Mouse (Mus musculus) MEL-GATA-1-ER (cell line): ENCODE measurements at regions not wholly inside any gene's neighbourhood (a gene's known extent, or its start where the extent isn't known, plus 50 kb on each side); places are given as distances from the start of the nearest gene placed in this dataset.

Experiments used
- DNase-seq: peaks from one replicate; pipeline ENCODE4 v3.0.0-alpha.2; 2012; ENCODE audit warnings: low read depth; ENCODE audit errors: extremely low read depth

DNA sequence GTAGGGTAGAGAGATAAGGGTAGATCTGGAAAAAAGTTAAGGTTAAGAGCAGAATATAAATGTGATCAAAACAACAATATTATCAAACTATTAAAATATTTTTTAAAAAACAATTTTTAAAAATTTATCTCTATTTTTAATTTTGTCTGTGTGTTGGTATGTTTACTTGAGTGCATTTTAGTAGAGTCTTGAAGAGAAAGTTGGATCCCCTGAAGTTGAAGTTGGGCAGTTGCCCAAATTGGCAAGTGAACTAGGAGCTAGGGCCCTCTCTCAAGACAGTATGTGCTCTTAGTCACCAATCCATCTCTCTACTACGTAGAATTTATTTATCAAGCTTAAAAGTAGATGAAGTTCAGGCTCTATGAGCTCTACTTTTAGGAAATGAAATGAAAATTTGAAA is 59.9 kb downstream of the Adamts1 start:
- DNase-seq, result no peak

DNA sequence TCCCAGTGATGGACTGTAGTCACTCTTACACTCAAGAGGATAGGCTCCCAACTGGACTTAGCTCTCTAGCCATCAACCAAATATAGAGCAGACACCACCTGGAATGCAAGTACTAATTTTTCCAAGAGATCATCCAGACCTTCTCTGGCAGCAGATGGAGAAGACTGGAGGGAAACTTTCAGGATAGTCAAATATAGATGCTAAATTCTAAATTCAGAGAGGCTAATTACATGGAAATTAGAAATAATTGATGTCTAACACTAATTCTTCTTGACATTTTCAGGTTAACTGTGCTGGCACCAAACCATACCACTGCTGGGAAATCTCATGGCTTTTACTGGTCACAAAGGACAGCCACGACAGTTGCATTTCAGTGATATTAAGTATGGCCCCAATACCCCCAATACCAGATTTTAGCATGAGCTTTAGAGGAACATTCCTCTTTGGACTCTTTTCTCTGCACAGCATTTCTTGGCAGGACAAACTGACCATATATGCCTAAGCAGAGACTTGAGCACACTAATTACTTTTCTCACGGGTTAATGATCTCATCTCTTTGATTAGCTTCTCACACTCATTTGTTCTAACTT is 64.2 kb downstream of the Adamts1 start:
- no peak for DNase-seq

DNA sequence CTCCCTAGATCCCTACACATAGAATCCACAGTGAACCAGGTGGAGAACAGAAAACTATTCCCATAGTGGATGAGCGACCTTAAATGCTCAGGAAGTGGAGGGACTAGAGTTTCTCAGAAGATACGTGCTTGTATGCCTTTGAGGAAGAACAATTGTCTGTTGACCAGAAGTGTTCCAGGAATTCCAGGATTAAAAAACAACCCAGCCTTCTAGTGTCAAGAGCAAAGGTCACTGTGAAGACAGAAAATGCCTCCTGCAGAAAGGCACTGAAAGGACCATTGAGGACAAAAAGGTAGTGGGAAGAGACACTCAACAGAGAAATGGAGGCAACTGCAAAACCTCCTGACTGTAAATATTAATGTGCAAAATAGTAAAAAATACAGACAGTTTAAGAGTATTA is 74.9 kb downstream of the Adamts1 start:
- DNase-seq, result no peak

DNA sequence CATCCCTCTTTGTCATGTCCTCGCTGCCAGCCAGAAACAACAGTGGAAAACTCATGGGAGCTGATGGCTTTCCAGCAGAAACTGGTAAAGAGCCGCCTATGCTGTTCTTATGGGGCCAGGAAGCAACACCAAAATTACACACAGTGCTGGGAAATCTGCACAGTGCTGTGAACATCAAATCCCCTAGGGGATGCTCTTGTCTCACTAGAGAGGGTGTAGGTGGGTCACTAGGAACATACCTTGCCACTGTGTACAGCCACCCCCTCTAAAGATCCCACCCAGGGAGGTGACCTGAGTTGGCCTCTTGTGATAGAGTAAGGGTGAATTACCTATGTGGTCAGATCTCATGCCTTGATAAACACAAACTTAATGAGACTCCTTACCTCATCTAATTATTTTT is 80.9 kb downstream of the Adamts1 start:
- DNase-seq, result no peak

DNA sequence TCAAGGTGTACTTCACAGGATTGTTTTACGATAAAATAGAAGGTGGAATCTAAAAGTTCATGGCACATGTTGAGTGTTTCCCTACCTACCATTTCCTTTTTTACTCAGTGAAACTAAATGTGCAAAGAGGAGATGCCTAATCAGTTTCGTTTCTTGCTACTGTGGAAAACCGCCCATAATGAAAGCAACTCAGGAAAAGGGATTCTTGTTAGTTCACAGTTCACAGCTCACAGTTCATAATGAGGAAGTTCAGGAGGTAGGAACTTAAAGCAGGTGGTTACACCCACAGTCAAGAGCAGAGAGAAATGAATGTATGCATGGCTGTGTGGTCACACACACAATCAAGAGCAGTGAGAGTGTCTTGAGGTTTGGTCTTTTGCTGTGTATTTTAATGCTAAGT is 90.6 kb downstream of the Adamts1 start:
- DNase-seq, result no peak

DNA sequence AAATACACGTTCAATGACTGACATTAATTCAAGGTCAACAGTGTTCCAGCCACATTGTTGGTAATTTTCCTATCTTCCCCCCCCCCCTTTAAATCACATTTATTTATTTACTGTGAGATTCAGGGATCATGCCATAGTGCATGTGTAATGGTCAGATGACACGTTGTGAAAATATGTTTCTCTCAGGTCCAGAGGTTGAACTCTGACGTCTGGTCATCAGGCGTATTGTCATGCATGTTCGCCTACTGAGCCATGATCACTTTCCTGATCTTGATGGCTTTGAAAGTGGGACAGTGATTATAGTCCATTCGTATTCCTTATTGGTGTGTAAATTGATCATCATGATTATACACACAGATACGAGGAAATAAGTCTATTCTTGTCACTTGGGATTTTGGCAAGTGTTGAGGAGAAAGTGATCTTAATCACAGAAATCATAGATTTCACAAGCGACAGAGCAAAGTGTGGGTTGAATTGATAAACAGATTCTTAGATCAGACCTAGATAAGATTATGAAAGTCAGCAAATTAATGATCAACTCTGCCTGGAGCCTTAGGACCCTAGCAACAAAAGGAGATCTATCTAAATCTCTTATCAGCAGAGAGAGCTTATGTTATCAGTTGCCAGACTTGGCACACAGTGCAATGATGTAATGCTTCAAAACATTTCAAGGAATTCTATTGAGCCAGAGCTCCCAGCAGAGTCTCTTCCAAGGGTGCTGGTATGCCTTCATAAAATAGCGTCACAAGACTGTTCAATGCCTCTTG is 98.5 kb downstream of the Adamts1 start:
- no peak for DNase-seq

DNA sequence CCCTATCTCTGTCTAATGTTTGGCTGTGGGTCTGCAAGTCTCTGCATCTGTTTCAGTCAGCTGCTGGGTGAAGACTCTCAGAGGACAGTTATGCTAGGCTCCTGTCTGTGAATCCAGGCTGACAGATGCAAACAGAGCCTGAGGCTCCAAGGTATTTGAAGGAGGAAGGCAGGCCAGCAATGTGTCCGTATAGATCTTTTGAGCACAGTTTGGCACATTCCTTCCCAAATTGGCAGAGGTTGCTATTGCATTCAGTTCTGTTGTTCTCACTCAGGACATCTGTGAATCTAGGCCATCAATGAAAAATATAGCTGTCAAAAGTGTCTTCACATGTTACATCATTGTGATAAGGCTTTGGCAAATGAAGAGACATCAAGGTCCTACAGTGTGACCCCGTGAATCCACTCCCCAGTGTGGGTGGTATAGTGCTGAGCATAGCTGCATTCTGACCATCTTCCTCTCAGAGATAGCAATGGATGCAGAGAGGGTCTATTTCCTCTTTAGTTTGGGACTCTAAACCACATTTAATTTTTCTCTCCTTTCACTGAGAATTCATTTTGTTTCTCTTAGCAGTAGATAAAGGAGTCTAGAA is 99.9 kb downstream of the Adamts1 start:
- no peak for DNase-seq

DNA sequence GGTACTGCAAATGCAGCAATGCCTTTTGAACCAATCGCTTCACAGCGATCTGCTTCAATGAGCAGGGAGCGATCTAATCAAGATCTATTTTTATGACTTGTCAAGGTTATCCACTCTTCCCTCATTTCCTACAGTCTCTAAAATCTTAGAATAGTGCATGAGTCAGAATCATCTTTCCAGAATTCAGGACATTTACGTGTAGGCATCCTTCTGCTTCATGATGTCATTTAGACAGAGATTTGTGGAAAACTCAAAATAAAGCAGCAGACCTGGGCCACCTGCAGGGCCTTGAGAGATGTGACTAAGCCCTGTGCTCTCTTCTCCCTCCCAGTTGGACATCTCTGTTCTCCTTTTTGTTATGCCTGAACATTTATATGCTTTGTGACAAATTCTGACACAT is 103.6 kb downstream of the Adamts1 start:
- DNase-seq, result no peak

DNA sequence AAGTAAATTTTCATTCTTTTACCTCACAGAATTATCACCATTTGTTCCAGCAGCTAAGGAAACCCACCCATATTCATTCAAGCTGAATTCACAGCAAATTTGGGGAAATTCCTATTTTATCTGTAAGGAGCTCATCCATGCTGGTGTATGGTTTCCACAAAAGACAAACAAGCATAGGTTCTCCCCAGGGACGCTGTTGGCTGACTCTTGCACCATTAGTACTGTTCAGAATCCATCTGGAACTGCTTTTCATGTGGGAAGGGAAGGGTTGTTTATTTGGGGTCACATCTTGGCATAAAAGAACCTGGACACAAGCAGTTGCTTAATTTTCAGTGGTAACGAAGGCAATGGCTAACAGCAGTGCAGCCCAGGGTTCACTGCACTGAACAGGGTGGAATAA is 120.2 kb downstream of the Adamts1 start:
- no peak for DNase-seq

DNA sequence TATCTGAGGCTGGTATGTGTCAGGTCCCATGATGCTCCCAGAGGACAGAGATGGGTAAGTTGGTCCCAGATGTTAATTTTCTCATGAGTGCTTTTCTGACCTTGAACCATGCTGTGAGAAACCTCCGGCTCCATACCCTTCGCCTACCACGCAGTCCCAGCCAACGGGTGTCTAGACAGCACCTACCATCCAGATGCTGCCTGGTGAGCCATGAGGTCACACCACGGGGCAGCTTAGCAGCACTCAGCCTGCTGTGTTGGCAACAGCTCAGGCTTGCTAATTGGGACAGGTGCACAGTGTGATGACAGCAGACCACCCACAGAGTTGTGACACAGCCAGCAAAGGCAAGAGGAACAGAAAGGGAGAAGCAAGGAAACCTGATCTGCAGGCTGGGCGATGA is 122.6 kb downstream of the Adamts1 start:
- no peak for DNase-seq

DNA sequence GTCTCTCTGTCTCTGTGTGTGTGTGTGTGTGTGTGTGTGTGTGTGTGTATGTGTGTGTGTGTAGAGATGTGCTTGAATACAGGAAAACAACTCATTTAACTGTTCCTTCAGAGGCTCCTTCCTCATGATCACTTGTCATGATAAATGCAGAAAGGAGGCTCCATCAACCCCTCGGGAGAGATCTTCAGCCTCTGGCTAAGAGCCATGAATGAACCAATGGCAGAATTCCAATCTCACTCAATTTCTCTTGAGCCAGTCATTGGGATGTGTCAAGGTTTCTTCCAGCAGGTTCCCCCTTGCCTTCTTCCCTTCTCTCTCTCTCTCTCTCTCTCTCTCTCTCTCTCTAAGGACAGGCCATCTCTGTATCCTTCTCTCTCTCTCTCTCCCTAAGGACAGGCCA is 124.1 kb downstream of the Adamts1 start:
- no peak for DNase-seq

DNA sequence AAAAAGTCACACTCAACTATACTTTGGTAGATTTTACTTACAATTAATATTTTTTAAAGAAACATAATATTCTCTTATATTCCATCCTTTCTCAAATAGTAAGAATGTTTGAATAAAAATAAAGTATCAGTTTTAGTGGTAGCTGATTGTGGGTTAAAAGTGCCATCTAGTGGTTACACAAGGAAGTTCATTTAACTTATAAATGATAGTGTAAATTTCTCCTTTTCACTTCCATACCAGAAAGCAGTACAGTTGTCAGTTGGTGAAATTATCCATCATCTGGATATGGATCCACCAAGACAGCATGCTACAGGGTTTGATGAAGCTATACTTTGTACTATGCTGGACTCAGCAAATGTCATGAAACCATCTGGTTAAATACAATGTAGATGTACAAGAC is 124.7 kb downstream of the Adamts1 start:
- DNase-seq, result peak; percentile 9

DNA sequence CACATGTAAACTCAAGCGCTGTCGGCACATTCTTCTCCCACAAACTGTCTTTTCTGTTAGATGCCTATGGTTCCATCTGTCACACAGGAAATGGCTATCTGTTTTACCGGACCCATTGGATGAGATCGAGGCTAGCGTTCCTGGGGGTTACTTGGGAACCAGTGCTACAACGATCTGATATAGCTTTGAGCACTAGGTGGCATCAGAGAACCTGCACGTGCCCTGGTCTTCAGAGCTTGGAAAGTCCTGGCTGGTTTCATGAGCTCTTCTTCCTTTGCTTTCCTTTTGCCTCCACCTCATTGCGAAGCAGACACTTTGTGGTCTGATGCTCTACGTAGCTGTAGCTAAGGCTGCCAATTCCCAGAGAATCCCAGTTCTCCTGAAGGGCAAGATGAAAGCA is 123.8 kb upstream of the Cyyr1 start:
- DNase-seq, result no peak

DNA sequence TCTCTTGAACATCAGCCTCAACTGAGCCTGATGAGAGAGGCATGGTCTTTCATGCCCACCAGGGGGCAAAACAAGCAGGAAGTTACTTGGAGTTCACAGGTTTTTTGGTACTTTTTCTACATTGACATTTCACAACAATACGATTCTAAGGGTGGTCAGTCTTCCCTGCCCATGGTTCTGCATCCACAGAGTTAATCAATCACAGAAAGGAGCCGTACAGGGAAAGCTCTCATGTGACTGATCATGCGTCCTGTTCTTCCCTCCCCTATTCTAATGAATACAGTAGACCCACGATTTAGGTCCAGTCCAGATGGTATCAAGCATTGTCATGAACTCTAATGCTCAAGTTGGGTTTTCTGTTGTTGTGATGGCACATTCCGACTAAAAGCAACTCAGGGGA is 115.6 kb upstream of the Cyyr1 start:
- DNase-seq, result no peak

DNA sequence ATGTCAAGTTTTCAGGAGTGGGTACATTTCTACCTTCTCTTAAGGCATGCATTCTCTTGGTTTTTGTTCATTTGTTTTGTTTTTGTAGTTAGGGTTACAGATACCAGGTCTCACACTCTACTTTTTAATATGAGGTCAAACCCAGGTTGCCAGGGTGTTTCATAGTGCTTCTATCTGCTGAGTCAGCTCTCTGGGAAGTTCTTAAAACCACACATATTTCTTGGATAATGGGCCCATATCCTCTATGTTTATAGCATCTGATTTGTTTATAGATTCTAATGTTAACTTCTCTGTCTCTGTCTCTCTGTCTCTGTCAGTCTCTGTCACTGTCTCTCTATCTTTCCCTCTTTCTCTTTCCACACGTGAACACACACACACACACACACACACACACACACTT is 114.6 kb upstream of the Cyyr1 start:
- DNase-seq, result no peak

DNA sequence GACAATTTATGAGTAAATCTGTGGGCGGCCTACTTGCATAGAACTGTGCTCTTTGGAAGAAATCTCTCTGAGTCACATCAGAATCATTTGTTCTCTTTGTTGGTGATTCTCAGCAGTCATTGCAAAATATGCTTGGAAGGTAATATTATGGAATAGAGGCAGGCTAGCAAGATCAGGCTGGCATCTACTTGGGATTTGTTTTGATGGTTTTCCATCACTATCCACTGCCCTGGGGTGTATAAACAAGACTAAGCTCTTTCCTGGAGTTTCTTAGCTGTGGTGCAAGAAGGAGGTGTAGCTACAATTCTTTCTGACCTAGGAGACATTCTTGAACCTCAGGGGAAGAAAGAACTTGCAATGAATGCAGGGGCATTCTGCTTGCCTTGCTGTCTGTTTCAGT is 96.3 kb upstream of the Cyyr1 start:
- DNase-seq, result no peak

DNA sequence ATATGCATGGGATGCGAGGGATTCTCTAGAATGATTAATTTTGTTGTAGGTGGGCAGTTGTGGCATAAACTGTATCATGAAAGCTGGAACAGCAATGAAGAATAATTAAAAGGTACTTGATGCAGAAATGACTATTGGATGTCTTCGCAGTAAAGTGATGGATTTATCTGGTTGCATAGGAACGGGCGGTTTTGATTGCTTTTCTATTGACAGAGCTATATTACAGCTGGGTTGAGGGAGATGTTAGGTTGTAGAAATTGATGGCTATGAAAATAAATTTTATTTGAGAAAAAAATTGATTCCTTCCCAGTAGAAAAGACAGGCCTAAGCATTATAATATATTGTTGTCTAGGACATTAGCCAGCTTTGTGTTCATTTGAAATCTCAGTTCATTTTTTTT is 87.8 kb upstream of the Cyyr1 start:
- DNase-seq, result no peak

DNA sequence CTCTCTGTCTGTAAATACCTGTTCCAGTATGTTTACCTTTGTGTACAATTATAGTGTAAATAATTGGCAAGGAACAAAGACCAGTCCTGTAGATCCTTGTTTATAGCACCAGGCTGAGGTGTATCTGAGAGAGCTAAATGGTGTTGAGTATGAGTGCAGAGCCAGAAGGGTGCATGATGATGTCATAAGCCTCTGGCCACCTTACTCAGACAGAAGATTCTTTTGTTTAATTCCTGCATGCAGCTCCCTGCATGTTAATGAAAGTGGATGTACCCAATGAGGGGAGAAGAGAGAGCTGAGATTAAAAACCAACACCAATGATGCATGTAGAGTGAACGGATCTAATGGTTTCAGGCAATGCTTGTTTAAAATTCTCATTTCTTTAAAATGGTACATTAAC is 83.9 kb upstream of the Cyyr1 start:
- no peak for DNase-seq

DNA sequence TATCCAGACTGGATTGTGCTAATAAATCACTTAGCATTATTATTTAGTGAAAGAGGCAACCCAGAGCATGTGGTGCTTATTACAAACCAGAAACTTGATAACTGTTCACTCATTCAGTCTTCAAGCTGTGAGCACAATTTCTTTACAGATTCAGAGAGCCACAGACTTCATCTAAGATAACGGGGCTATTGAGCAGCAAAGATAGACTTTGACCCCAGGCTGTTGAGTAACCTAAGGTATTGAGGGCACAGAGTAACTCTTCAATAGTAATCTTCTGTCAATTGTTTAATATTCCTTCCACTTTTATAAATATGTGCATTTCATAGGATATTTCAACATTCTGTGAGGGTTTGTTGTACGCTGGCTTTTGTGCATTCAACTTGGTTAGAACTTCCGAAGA is 76.5 kb upstream of the Cyyr1 start:
- no peak for DNase-seq

DNA sequence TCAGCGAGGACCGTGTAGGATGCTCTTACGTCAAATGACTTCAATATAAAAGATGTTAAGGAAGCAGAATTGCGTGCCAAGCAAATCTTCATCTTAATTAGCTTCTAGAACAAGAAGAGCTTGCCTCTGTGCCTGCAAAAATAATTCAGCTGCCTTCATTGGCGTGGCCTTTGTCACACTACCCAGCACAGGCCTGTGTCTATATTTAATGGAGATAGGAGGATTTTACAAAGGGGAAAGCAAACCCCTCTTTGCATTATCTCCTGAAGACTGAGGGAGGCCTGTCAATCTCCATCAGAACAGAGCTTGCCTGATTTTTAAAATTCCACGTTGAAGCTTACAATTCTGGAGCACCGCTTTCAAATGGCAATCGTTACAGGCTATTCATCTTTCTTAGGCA is 71.3 kb upstream of the Cyyr1 start:
- DNase-seq, result no peak

DNA sequence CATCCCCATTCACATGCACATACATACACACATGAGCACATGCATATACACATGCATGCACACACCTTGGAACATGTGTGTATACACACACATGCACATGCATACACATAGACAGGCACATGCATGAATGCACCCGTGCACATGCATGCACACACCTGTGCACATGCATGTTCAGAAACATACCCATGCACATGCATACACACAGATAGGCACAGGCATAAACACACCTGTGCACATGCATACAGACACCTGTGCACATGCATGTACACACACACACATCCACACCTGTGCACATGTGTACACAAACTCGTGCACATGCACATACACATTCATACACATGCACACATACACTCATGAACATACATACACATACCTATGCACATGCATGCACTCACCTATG is 50.9 kb upstream of the Cyyr1 start:
- no peak for DNase-seq
